Mouse (Mus musculus) mouse trophoblast stem cell (cell line): ENCODE data around the gene Slc35a2.

Experiments
- in situ Hi-C, 2 experiments: fragments of 300-500 bp; cut with MseI, MboI; formaldehyde crosslinking; loops; 2 replicates in 1 of 2; 3 replicates in 1 of 2; pipeline ENCODE4 v1.15.1; 2025

The Slc35a2 gene

GRCm38 (mm10) chrX:7907735-7908134 is 23.9 kb downstream of the Slc35a2 start, which contains the start of gene Gm10491:
Gm10491 (minus strand) TSS chrX:7907835.
- in situ Hi-C loops: loop anchor here in 1 of 2 experiments (25.0 kb wide), 1 partner anchor 205 kb away; no protein-coding TSS in a partner anchor

GRCm38 (mm10) chrX:7909242-7909641 is 25.4 kb downstream of the Slc35a2 start, which contains the start of gene Gm10490:
Gm10490 (plus strand) TSS chrX:7909542.
- in situ Hi-C loops: loop anchor here in 1 of 2 experiments (25.0 kb wide), 1 partner anchor 203 kb away; no protein-coding TSS in a partner anchor

GRCm38 (mm10) chrX:7910473-7910872 is 26.6 kb downstream of the Slc35a2 start:
- in situ Hi-C loops: loop anchor here (10.0 to 25.0 kb wide), 2 partner anchors 202 to 204 kb away; no protein-coding TSS in a partner anchor

- in situ Hi-C loops: loop anchor here (5.0 to 25.0 kb wide), 3 partner anchors 102 to 199 kb away; partner anchors contain the start of gene Glod5 (in 1 of the 2)
Observed at GRCm38 (mm10) chrX:7915669-7916068, 31.8 kb downstream of the Slc35a2 start.

- in situ Hi-C loops: loop anchor here (5.0 to 25.0 kb wide), 3 partner anchors 99 to 197 kb away; partner anchors contain the start of gene Glod5 (in 1 of the 2)
Observed at GRCm38 (mm10) chrX:7917960-7918359, 34.1 kb downstream of the Slc35a2 start.

GRCm38 (mm10) chrX:7919601-7920383 is 36.0 kb downstream of the Slc35a2 start, which contains the start of gene Pcsk1n:
Pcsk1n (plus strand) TSS chrX:7919822.
- in situ Hi-C loops: loop anchor here (5.0 to 25.0 kb wide), 4 partner anchors 93 to 195 kb away; partner anchors contain the start of gene Glod5 (in 1 of the 2)

GRCm38 (mm10) chrX:7922032-7922431 is 38.2 kb downstream of the Slc35a2 start:
- in situ Hi-C loops: loop anchor here in 1 of 2 experiments (5.0 to 25.0 kb wide), 2 partner anchors 90 to 190 kb away; no protein-coding TSS in a partner anchor

- in situ Hi-C loops: no loop called here
Observed at GRCm38 (mm10) chrX:7926266-7926665, 42.4 kb downstream of the Slc35a2 start.

GRCm38 (mm10) chrX:7927116-7927515 is 43.3 kb downstream of the Slc35a2 start:
- in situ Hi-C loops: no loop called here

- in situ Hi-C loops: no loop called here
Observed at GRCm38 (mm10) chrX:7928270-7928790, 44.5 kb downstream of the Slc35a2 start, which contains the start of gene Eras. Eras (minus strand) TSS chrX:7928607.

GRCm38 (mm10) chrX:7936874-7937273 is 53.0 kb downstream of the Slc35a2 start:
- in situ Hi-C loops: no loop called here

GRCm38 (mm10) chrX:7937667-7938066 is 53.8 kb downstream of the Slc35a2 start:
- in situ Hi-C loops: no loop called here
